Mouse (Mus musculus): ENCODE data around the gene Atxn1.

The Atxn1 gene

GRCm38 (mm10) chr13:45962776-45963175 lies 2.0 kb downstream of the Atxn1 start:
- peak in 1 of 2 experiments; percentile 27 for DNase-seq

GRCm38 (mm10) chr13:45961871-45962630 lies 2.8 kb downstream of the Atxn1 start:
- peak in 1 of 2 experiments; percentile 18 for DNase-seq

- DNase-seq, result no peak
These were observed 4.4 kb downstream of the Atxn1 start for GRCm38 (mm10) chr13:45960311-45960965.

- DNase-seq, result no peak
These were observed 6.5 kb downstream of the Atxn1 start for GRCm38 (mm10) chr13:45958306-45958705.

- no peak for DNase-seq
These were observed 7.2 kb downstream of the Atxn1 start for GRCm38 (mm10) chr13:45957629-45958028.

GRCm38 (mm10) chr13:45956287-45956686 lies 8.5 kb downstream of the Atxn1 start:
- DNase-seq, result no peak

- DNase-seq, result no peak
These were observed 9.3 kb downstream of the Atxn1 start for GRCm38 (mm10) chr13:45955370-45956055.

GRCm38 (mm10) chr13:45953098-45953497 lies 11.7 kb downstream of the Atxn1 start:
- no peak for DNase-seq

GRCm38 (mm10) chr13:45951071-45951645 lies 13.7 kb downstream of the Atxn1 start:
- no peak for DNase-seq

- DNase-seq, result peak in 1 of 2 experiments; percentile 18
These were observed 14.4 kb downstream of the Atxn1 start for GRCm38 (mm10) chr13:45950355-45950861.

- no peak for DNase-seq
These were observed 18.7 kb downstream of the Atxn1 start for GRCm38 (mm10) chr13:45946136-45946535.

- DNase-seq, result no peak
These were observed 22.5 kb downstream of the Atxn1 start for GRCm38 (mm10) chr13:45942337-45942736.

- no peak for DNase-seq
These were observed 24.1 kb downstream of the Atxn1 start for GRCm38 (mm10) chr13:45940714-45941113.

GRCm38 (mm10) chr13:45939561-45939960 lies 25.2 kb downstream of the Atxn1 start:
- no peak for DNase-seq

GRCm38 (mm10) chr13:45938083-45938482 lies 26.7 kb downstream of the Atxn1 start:
- no peak for DNase-seq

- DNase-seq, result no peak
These were observed 28.0 kb downstream of the Atxn1 start for GRCm38 (mm10) chr13:45936765-45937164.

GRCm38 (mm10) chr13:45935798-45936197 lies 29.0 kb downstream of the Atxn1 start:
- no peak for DNase-seq

- no peak for DNase-seq
These were observed 30.0 kb downstream of the Atxn1 start for GRCm38 (mm10) chr13:45934841-45935240.

- no peak for DNase-seq
These were observed 30.7 kb downstream of the Atxn1 start for GRCm38 (mm10) chr13:45934085-45934484.

GRCm38 (mm10) chr13:45932491-45932921 lies 32.3 kb downstream of the Atxn1 start:
- no peak for DNase-seq

GRCm38 (mm10) chr13:45931891-45932290 lies 32.9 kb downstream of the Atxn1 start:
- peak; percentile 24 to 52 for DNase-seq

GRCm38 (mm10) chr13:45931215-45931614 lies 33.6 kb downstream of the Atxn1 start:
- no peak for DNase-seq

- no peak for DNase-seq
These were observed 35.1 kb downstream of the Atxn1 start for GRCm38 (mm10) chr13:45929744-45930143.

Measured in cerebellum, postnatal 14 days (tissue).